Mouse (Mus musculus) olfactory bulb, adult 2 months (tissue): ENCODE measurements around the gene Impdh2. TPM values are rescaled to one million over a fixed set of nuclear protein-coding genes. Genes with fewer than 3 reads are reported as not detected.
A peak's percentile ranks its signal among the peaks of the same experiment; 100 is the strongest.

Source experiments
- H3K27ac ChIP-seq: fragments of 200-500 bp; 2 replicates; pipeline ENCODE4 v1.5.1; 2012; ENCODE audit warnings: low read depth, low read length; ENCODE audit not compliant: insufficient read depth
- H3K4me1 ChIP-seq: fragments of 200-500 bp; 2 replicates; pipeline ENCODE4 v1.6.1; 2012; ENCODE audit warnings: low read length; ENCODE audit not compliant: control insufficient read depth, insufficient read depth
- H3K4me3 ChIP-seq: fragments of 200-500 bp; 2 replicates; pipeline ENCODE4 v1.5.1; 2012; ENCODE audit warnings: mild to moderate bottlenecking, low read depth, low read length, moderate library complexity; ENCODE audit not compliant: insufficient read depth
- CTCF ChIP-seq: fragments of 200-500 bp; IDR thresholded peaks from 2 replicates; pipeline ENCODE4 v1.5.1; 2012; ENCODE audit warnings: low read depth, mild to moderate bottlenecking, low read length, moderate library complexity; ENCODE audit not compliant: insufficient read depth
- POLR2A ChIP-seq: fragments of 200-500 bp; IDR thresholded peaks from 2 replicates; pipeline ENCODE4 v1.6.1; 2012; ENCODE audit warnings: mild to moderate bottlenecking, low read depth, low read length, moderate library complexity; ENCODE audit not compliant: insufficient read depth
- WGBS: fragments of 180-500 bp; shearing (Covaris S2); methylation state at CpG from one replicate; pipeline ENCODE4 v1.1.7; 2018; 5-methylcytosine and 5-hydroxymethylcytosine counted together
- polyA plus RNA-seq: library from polyadenylated mRNA; stranded (reverse); fragments of >200 nt; gene quantifications from 2 replicates; pipeline ENCODE4 v1.2.4, GENCODE M21; 2012; ENCODE audit warnings: low replicate concordance; ENCODE audit not compliant: missing spikeins, insufficient read depth, insufficient read length

Gene Impdh2
- polyA plus RNA-seq, 1 experiment, result not detected

GRCm38 (mm10) chr9:108531496-108531895, 28.6 kb upstream of the Impdh2 start:
- Histone ChIP-seq H3K4me1 (no peaks in the 10 kb centered on the region), H3K4me3 (no peak overlapping the region), H3K27ac (no peak overlapping the region)
- WGBS, result 89% methylated on average over 1 of the region's 1 CpGs
- TF ChIP-seq POLR2A (no peak), CTCF (no peak)

GRCm38 (mm10) chr9:108540846-108541245, 19.2 kb upstream of the Impdh2 start:
- no peak overlapping the region for H3K27ac ChIP-seq
- no peak for TF ChIP-seq CTCF
- no peak for TF ChIP-seq POLR2A
- no peaks in the 10 kb centered on the region for H3K4me1 ChIP-seq
- no peak overlapping the region for H3K4me3 ChIP-seq

- no peak for TF ChIP-seq POLR2A
- no peak for TF ChIP-seq CTCF
- WGBS, result 90% methylated on average over 3 of the region's 3 CpGs
- no peak overlapping the region for H3K4me3 ChIP-seq
- no peaks in the 10 kb centered on the region for H3K4me1 ChIP-seq
- H3K27ac ChIP-seq, result no peak overlapping the region
Observed at GRCm38 (mm10) chr9:108545986-108546385, 14.1 kb upstream of the Impdh2 start.

- Histone ChIP-seq H3K4me3 (no peak overlapping the region), H3K27ac (no peak overlapping the region), H3K4me1 (no peaks in the 10 kb centered on the region)
- no peak for TF ChIP-seq POLR2A
- TF ChIP-seq CTCF, result no peak
- WGBS, result 86% methylated on average over 1 of the region's 1 CpGs
Observed at GRCm38 (mm10) chr9:108546875-108547274, 13.2 kb upstream of the Impdh2 start.

GRCm38 (mm10) chr9:108559169-108559568, 917 bp upstream of the Impdh2 start:
- Histone ChIP-seq H3K4me1 (peaks cover 15% of the 10 kb centered on the region), H3K4me3 (no peak overlapping the region), H3K27ac (no peak overlapping the region)
- TF ChIP-seq POLR2A (no peak), CTCF (no peak)
- 90% methylated on average over 4 of the region's 4 CpGs for WGBS

GRCm38 (mm10) chr9:108563671-108564070, 3.6 kb downstream of the Impdh2 start:
- Histone ChIP-seq H3K27ac (no peak overlapping the region), H3K4me1 (peaks cover 32% of the 10 kb centered on the region), H3K4me3 (no peak overlapping the region)
- TF ChIP-seq POLR2A (no peak), CTCF (no peak)
- WGBS, result 94% methylated on average over 8 of the region's 8 CpGs

- peaks cover 33% of the 10 kb centered on the region for H3K4me1 ChIP-seq
- no peak overlapping the region for H3K27ac ChIP-seq
- H3K4me3 ChIP-seq, result no peak overlapping the region
- no peak for TF ChIP-seq CTCF
- TF ChIP-seq POLR2A, result no peak
- 77% methylated on average over 7 of the region's 7 CpGs for WGBS
Observed at GRCm38 (mm10) chr9:108564131-108564530, 4.0 kb downstream of the Impdh2 start.

- Histone ChIP-seq H3K4me1 (peaks cover 41% of the 10 kb centered on the region), H3K27ac (peak overlapping the region; percentile 67), H3K4me3 (peak overlapping the region; percentile 86)
- TF ChIP-seq CTCF (no peak), POLR2A (no peak)
- 10% methylated on average over 35 of the region's 35 CpGs for WGBS
Observed at GRCm38 (mm10) chr9:108565881-108566814, 6.1 kb downstream of the Impdh2 start.

- H3K4me1 ChIP-seq, result peaks cover 34% of the 10 kb centered on the region
- WGBS, result under 1% methylated on average over 73 of the region's 73 CpGs
- peak; percentile 87 for TF ChIP-seq CTCF
- peak; percentile 94 for TF ChIP-seq POLR2A
- peak within 1 kb of the TSS; percentile 86 for H3K4me3 ChIP-seq
- peak within 1 kb of the TSS; percentile 85 for H3K27ac ChIP-seq
Observed at GRCm38 (mm10) chr9:108566815-108567776, 7.0 kb downstream of the Impdh2 start, which contains the start of gene Ndufaf3. Gene Ndufaf3, minus strand, starts transcription at chr9:108567434.
